Mouse (Mus musculus) forebrain, embryonic 13.5 days (tissue): ENCODE data around the gene Drd1. TPM values are rescaled to one million over a fixed set of nuclear protein-coding genes. Genes with fewer than 3 reads are reported as not detected.

Experiments
- ATAC-seq: fragments of 200-750 bp; cut with Nextera tagmentation; 2 replicates; pipeline ENCODE4 v1.8.0; 2017
- H3K27ac ChIP-seq: fragments of 300-500 bp; sonication (generic); 2 replicates; pipeline ENCODE4 v1.5.1; 2015; ENCODE audit warnings: inconsistent platforms, mild to moderate bottlenecking, moderate library complexity
- H3K27me3 ChIP-seq: fragments of 300-500 bp; sonication (generic); 2 replicates; pipeline ENCODE4 v1.6.1; 2015; ENCODE audit warnings: mild to moderate bottlenecking, inconsistent platforms
- H3K36me3 ChIP-seq: fragments of 300-500 bp; sonication (generic); 2 replicates; pipeline ENCODE4 v1.6.1; 2015; ENCODE audit warnings: mild to moderate bottlenecking, inconsistent platforms; ENCODE audit not compliant: poor library complexity, severe bottlenecking
- H3K4me1 ChIP-seq: fragments of 300-500 bp; sonication (generic); 2 replicates; pipeline ENCODE4 v1.6.1; 2015; ENCODE audit warnings: inconsistent platforms
- H3K4me2 ChIP-seq: fragments of 300-500 bp; sonication (generic); 2 replicates; pipeline ENCODE4 v1.6.1; 2015; ENCODE audit warnings: inconsistent platforms, mild to moderate bottlenecking, moderate library complexity
- H3K4me3 ChIP-seq: fragments of 300-500 bp; sonication (generic); 2 replicates; pipeline ENCODE4 v1.5.1; 2015; ENCODE audit warnings: mild to moderate bottlenecking, inconsistent platforms
- H3K9ac ChIP-seq: fragments of 300-500 bp; sonication (generic); 2 replicates; pipeline ENCODE4 v1.6.1; 2015; ENCODE audit warnings: mild to moderate bottlenecking, inconsistent platforms
- H3K9me3 ChIP-seq: fragments of 300-500 bp; sonication (generic); replicated peaks from 2 replicates; pipeline ENCODE4 v1.6.1; 2016; ENCODE audit warnings: inconsistent platforms
- WGBS: fragments of 180-500 bp; shearing (Covaris S2); methylation state at CpG from one replicate; pipeline ENCODE4 v1.1.7; 2015; 5-methylcytosine and 5-hydroxymethylcytosine counted together
- polyA plus RNA-seq: library from polyadenylated mRNA; unstranded; fragments of >200 nt; fragmentation: Nextera tagmentation; extraction: Ambion mirVana; gene quantifications from 2 replicates; pipeline ENCODE4 v1.2.1, GENCODE M21; 2015

The Drd1 gene
- polyA plus RNA-seq, 1 experiment from 2014 or later: 3.4 TPM

- no peak overlapping the region for H3K27ac ChIP-seq
- no peaks in the 10 kb centered on the region for H3K27me3 ChIP-seq
- WGBS: 87% methylated on average over 4 of the region's 4 CpGs
- H3K4me1 ChIP-seq: no peaks in the 10 kb centered on the region
- no peak overlapping the region for H3K4me3 ChIP-seq
- no peak overlapping the region for H3K4me2 ChIP-seq
- no peaks in the 10 kb centered on the region for H3K9me3 ChIP-seq
- no peak for ATAC-seq
- no peak overlapping the region for H3K9ac ChIP-seq
- no peaks in the 10 kb centered on the region for H3K36me3 ChIP-seq
These were observed 21.9 kb downstream of the Drd1 start for GRCm38 (mm10) chr13:54033653-54034052.

- Histone ChIP-seq H3K4me2 (no peak overlapping the region), H3K4me3 (no peak overlapping the region), H3K36me3 (no peaks in the 10 kb centered on the region), H3K27ac (no peak overlapping the region), H3K27me3 (no peaks in the 10 kb centered on the region), H3K4me1 (no peaks in the 10 kb centered on the region), H3K9me3 (no peaks in the 10 kb centered on the region), H3K9ac (no peak overlapping the region)
- no peak for ATAC-seq
- 85% methylated on average over 7 of the region's 7 CpGs for WGBS
These were observed 28.4 kb downstream of the Drd1 start for GRCm38 (mm10) chr13:54027079-54027478.

- no peak overlapping the region for H3K4me3 ChIP-seq
- H3K9me3 ChIP-seq: no peaks in the 10 kb centered on the region
- H3K9ac ChIP-seq: no peak overlapping the region
- ATAC-seq: no peak; the same call in 1 of the 2 replicates
- no peaks in the 10 kb centered on the region for H3K4me1 ChIP-seq
- WGBS: 77% methylated on average over 5 of the region's 5 CpGs
- H3K36me3 ChIP-seq: no peaks in the 10 kb centered on the region
- no peaks in the 10 kb centered on the region for H3K27me3 ChIP-seq
- no peak overlapping the region for H3K4me2 ChIP-seq
- no peak overlapping the region for H3K27ac ChIP-seq
These were observed 32.2 kb downstream of the Drd1 start for GRCm38 (mm10) chr13:54023311-54023710.

GRCm38 (mm10) chr13:54008716-54009115 is 46.8 kb downstream of the Drd1 start:
- no peaks in the 10 kb centered on the region for H3K36me3 ChIP-seq
- WGBS: 89% methylated on average over 4 of the region's 4 CpGs
- ATAC-seq: no peak
- no peaks in the 10 kb centered on the region for H3K4me1 ChIP-seq
- H3K9ac ChIP-seq: no peak overlapping the region
- H3K4me3 ChIP-seq: no peak overlapping the region
- H3K4me2 ChIP-seq: no peak overlapping the region
- peak overlapping the region; percentile 4 for H3K27ac ChIP-seq
- no peaks in the 10 kb centered on the region for H3K9me3 ChIP-seq
- no peaks in the 10 kb centered on the region for H3K27me3 ChIP-seq

Other genes with a start within 250 kb of the Drd1 start
- gene Sfxn1, start 16.2 kb upstream of the Drd1 start, polyA plus RNA-seq: 79.4 and 83.0 TPM in 2 replicates
- gene Hrh2, start 136.4 kb upstream of the Drd1 start, polyA plus RNA-seq: 0.08 and 0.19 TPM in 2 replicates